Mouse (Mus musculus): Measurements from ENCODE around the gene Pigt.

GRCm38 (mm10) chr2:164521841-164522240, 24.5 kb downstream of the Pigt start:
- TF ChIP-seq GATA1 (IDR thresholded peaks at IDR 0.05; ENCODE audit: borderline replicate concordance, low read length): no peak
- TF ChIP-seq FLI1 (IDR thresholded peaks at IDR 0.05; ENCODE audit: low read length): no peak

Data from megakaryocyte, embryonic 14.5 days (primary cell).